ENCODE assay signal across 23 mouse cellular contexts in the genomic region with DNA sequence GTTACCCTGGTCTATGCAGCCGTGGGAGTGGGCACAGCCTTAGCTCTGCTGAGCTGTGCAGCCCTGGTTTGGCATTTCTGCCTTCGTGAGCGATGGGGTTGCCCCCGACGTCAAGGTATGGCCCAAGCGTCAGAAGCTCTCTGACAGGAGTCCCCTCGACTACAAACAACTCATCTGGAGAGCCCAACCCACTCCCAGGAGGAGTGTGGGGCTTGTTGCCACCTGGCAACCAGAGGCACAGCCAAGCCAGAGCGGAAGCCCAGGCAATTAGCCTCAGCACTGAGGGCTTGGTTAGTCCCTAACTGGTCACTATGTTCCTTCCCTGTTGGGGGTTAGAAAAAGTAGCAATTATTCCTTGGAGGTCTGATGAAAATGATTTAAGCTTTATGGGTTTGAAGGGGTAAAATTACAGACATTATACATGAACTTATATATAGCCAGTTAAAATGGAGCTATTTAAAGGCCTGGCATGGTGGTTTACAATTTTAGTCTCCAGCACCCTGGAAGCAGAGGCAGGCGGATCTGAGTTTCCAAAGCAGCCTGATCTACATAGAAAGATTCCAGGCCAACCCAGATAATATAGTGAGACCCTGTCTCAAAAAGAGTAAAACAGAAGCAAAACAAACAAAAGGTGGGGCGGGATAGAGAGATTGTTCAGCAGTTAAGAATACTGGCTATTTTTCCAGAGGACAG. TPM values are rescaled to one million over a fixed set of nuclear protein-coding genes. Genes with fewer than 3 reads are reported as not detected.
A peak's percentile ranks its signal among the peaks of the same experiment; 100 is the strongest.
DNase-seq lines count a peak whose midpoint lies in the region; ATAC-seq and TF ChIP-seq lines count a peak whose summit lies in the region.
"Had no signal": no experiment of that assay in that cellular context is flagged by ENCODE, and none has a peak within 500 bp of the region (broad histone marks: within the 10 kb centered on the region; RNA-seq: fewer than 3 reads in every experiment).

No protein-coding gene starts in this region.

- peaks cover 4% of the 10 kb centered on the region for H3K4me1 ChIP-seq in embryonic facial prominence, embryonic 11.5 days (ENCODE audit: control insufficient read depth, insufficient read depth, low read length)
- peaks cover 27% of the 10 kb centered on the region for H3K4me1 ChIP-seq in embryonic facial prominence, embryonic 10.5 days
- peaks cover 4% of the 10 kb centered on the region; the same call in 1 of the 2 replicates for H3K4me1 ChIP-seq in brown adipose tissue, adult 24 weeks (ENCODE audit: control insufficient read depth, insufficient read depth, insufficient read length, low read length)
- no peaks in the 10 kb centered on the region for H3K4me1 ChIP-seq in thymus, adult 2 months (replicated peaks; ENCODE audit: control insufficient read depth, insufficient read depth, low read length)
- H3K4me1 ChIP-seq: forebrain, embryonic 15.5 days; hindbrain, embryonic 15.5 days; neural tube, embryonic 13.5 days had no signal

- H3K36me3 ChIP-seq in embryonic facial prominence, embryonic 11.5 days (replicated peaks; ENCODE audit: control insufficient read depth, insufficient read depth, low read depth, low read length): no peaks in the 10 kb centered on the region
- H3K36me3 ChIP-seq in embryonic facial prominence, embryonic 10.5 days (replicated peaks): peaks cover 16% of the 10 kb centered on the region
- peaks cover 1% of the 10 kb centered on the region; the same call in 1 of the 2 replicates for H3K36me3 ChIP-seq in thymus, adult 2 months (ENCODE audit: control insufficient read depth, insufficient read depth, low read length)

- no peak for TF ChIP-seq POLR2A in thymus, adult 2 months (IDR thresholded peaks at IDR 0.05; ENCODE audit: control insufficient read depth, extremely low read depth, insufficient read depth, low read length, poor library complexity)

- ATAC-seq in embryonic facial prominence, embryonic 11.5 days (replicated peaks; ENCODE audit: insufficient number of reproducible peaks, low FRiP score, low TSS enrichment, low read depth): no peak
- ATAC-seq: activated CD4-positive, CD25-positive, alpha-beta regulatory T cell, adult 4 months; forebrain, embryonic 15.5 days; intestine, embryonic 16.5 days; Patski had no signal

- no peaks in the 10 kb centered on the region for H3K27me3 ChIP-seq in embryonic facial prominence, embryonic 11.5 days (ENCODE audit: control insufficient read depth, insufficient read depth, low read length)
- H3K27me3 ChIP-seq in embryonic facial prominence, embryonic 10.5 days (replicated peaks; ENCODE audit: low read depth, poor library complexity, severe bottlenecking): no peaks in the 10 kb centered on the region
- no peaks in the 10 kb centered on the region for H3K27me3 ChIP-seq in thymus, adult 2 months (ENCODE audit: control insufficient read depth, insufficient read depth, low read length)
- H3K27me3 ChIP-seq: forebrain, embryonic 15.5 days; hindbrain, embryonic 15.5 days; kidney, embryonic 15.5 days; limb, embryonic 13.5 days; neural tube, embryonic 13.5 days; Patski had no signal

- H3K9me3 ChIP-seq in embryonic facial prominence, embryonic 11.5 days (replicated peaks; ENCODE audit: control insufficient read depth, low read length): no peaks in the 10 kb centered on the region
- H3K9me3 ChIP-seq in embryonic facial prominence, embryonic 10.5 days: no peaks in the 10 kb centered on the region
- H3K9me3 ChIP-seq: forebrain, embryonic 15.5 days; hindbrain, embryonic 15.5 days; kidney, embryonic 15.5 days; limb, embryonic 13.5 days; liver, embryonic 15.5 days; neural tube, embryonic 13.5 days had no signal

- 60% methylated on average over 10 of the region's 10 CpGs for WGBS in embryonic facial prominence, embryonic 11.5 days
- WGBS in embryonic facial prominence, embryonic 10.5 days: 61% methylated on average over 10 of the region's 10 CpGs
- 84% methylated on average over 10 of the region's 10 CpGs for WGBS in thymus, adult 2 months

- H3K27ac ChIP-seq in embryonic facial prominence, embryonic 11.5 days (replicated peaks; ENCODE audit: low read depth, low read length): no peak overlapping the region
- H3K27ac ChIP-seq in embryonic facial prominence, embryonic 10.5 days (replicated peaks): no peak overlapping the region; the same call in 1 of the 2 replicates
- peak overlapping the region; percentile 75 for H3K27ac ChIP-seq in left cerebral cortex, adult 2 months
- H3K27ac ChIP-seq in brown adipose tissue, adult 24 weeks (replicated peaks; ENCODE audit: low read depth, low read length): peak overlapping the region; percentile 28; the same call in 1 of the 2 replicates
- H3K27ac ChIP-seq in thymus, adult 2 months (ENCODE audit: control insufficient read depth, insufficient read depth, low read length): no peak overlapping the region
- H3K27ac ChIP-seq: forebrain, embryonic 15.5 days; hindbrain, embryonic 15.5 days; kidney, embryonic 15.5 days; limb, embryonic 13.5 days; liver, embryonic 15.5 days; macrophage; neural tube, embryonic 13.5 days had no signal

- peak overlapping the region; percentile 9; the same call in 1 of the 2 replicates for H3K9ac ChIP-seq in embryonic facial prominence, embryonic 11.5 days (replicated peaks; ENCODE audit: low read length)
- H3K9ac ChIP-seq: forebrain, embryonic 15.5 days; hindbrain, embryonic 15.5 days; kidney, embryonic 15.5 days; limb, embryonic 13.5 days; liver, embryonic 15.5 days; neural tube, embryonic 13.5 days had no signal

- H3K4me2 ChIP-seq in embryonic facial prominence, embryonic 11.5 days (ENCODE audit: low read depth, low read length): no peak overlapping the region
- H3K4me2 ChIP-seq: forebrain, embryonic 15.5 days; hindbrain, embryonic 15.5 days; kidney, embryonic 15.5 days; limb, embryonic 13.5 days; liver, embryonic 15.5 days; midbrain, embryonic 11.5 days; neural tube, embryonic 13.5 days had no signal

- intact Hi-C loops in left cerebral cortex, adult 2 months (cut with DNase I): no loop called here
- intact Hi-C loops in gastrocnemius, postnatal 36 days (cut with DNase I): no loop called here

- H3K4me3 ChIP-seq in embryonic facial prominence, embryonic 11.5 days (ENCODE audit: low read depth, low read length): no peak overlapping the region
- H3K4me3 ChIP-seq in embryonic facial prominence, embryonic 10.5 days: no peak overlapping the region
- H3K4me3 ChIP-seq in left cerebral cortex, adult 2 months: no peak overlapping the region
- peak overlapping the region; percentile 12; the same call in 1 of the 2 replicates for H3K4me3 ChIP-seq in brown adipose tissue, adult 24 weeks (ENCODE audit: insufficient read depth, low read depth, low read length)
- no peak overlapping the region for H3K4me3 ChIP-seq in thymus, adult 2 months (ENCODE audit: control insufficient read depth, insufficient read depth, low read length)
- H3K4me3 ChIP-seq: forebrain, embryonic 15.5 days; hindbrain, embryonic 15.5 days; kidney, embryonic 15.5 days; limb, embryonic 13.5 days; liver, embryonic 15.5 days; neural tube, embryonic 13.5 days had no signal

- no peak for TF ChIP-seq CTCF in left cerebral cortex, adult 2 months (IDR thresholded peaks at IDR 0.05)
- no peak for TF ChIP-seq CTCF in thymus, adult 2 months (IDR thresholded peaks at IDR 0.05; ENCODE audit: borderline replicate concordance, control insufficient read depth, extremely low read depth, insufficient read depth, low read length, poor library complexity)

- no peak for DNase-seq in embryonic facial prominence, embryonic 11.5 days (ENCODE audit: low spot score)
- no peak for DNase-seq in embryonic facial prominence, embryonic 10.5 days (ENCODE audit: low spot score)
- DNase-seq in left cerebral cortex, adult 2 months (ENCODE audit: extremely low spot score in 1 of 2, low spot score in 2 of 2): no peak
- DNase-seq in left cerebral cortex, adult 8-10 months (ENCODE audit: low spot score in 2 of 2): no peak
- DNase-seq in gastrocnemius, postnatal 36 days: peak; percentile 61 to 69
- no peak for DNase-seq in thymus, adult 2 months
- DNase-seq in kidney, postnatal 4 days: no peak
- DNase-seq: cerebellum, postnatal 10 days; heart, postnatal 10 days; right cerebral cortex, postnatal 4 days had no signal

RNA-seq across cellular contexts. Expression of a gene that starts 1.8 kb away (rescaled TPM):
- polyA plus RNA-seq in embryonic facial prominence, embryonic 11.5 days (2014; fragmentation: Nextera tagmentation; extraction: Ambion mirVana): 0.10 and 0.49 TPM in 2 replicates
- 0.55 and 0.57 TPM in 2 replicates for polyA plus RNA-seq in embryonic facial prominence, embryonic 10.5 days (2016; fragmentation: Nextera tagmentation; extraction: Ambion mirVana)
- 1 to 10 TPM in 1 of 2 experiments, under 1 TPM in 1; 0.87 to 1.1 TPM for total RNA-seq in left cerebral cortex, adult 2 months (2021)
- 1 to 10 TPM in 2 of 4 experiments, under 1 TPM in 2; 0.68 to 1.5 (median 0.96) TPM for total RNA-seq in left cerebral cortex, adult 8-10 months (2022)
- 3.3 and 10.5 TPM in 2 replicates for polyA plus RNA-seq in brown adipose tissue, adult 24 weeks (2012; ENCODE audit: insufficient read depth, insufficient read length, missing spikeins)
- 1 to 10 TPM; 5.8 to 8.8 TPM for total RNA-seq in gastrocnemius, postnatal 36 days (2021)
- polyA plus RNA-seq in thymus, adult 2 months (2012; rRNA removed): 1.2 and 1.3 TPM in 2 replicates
- polyA plus RNA-seq: activated CD4-positive, CD25-positive, alpha-beta regulatory T cell, adult 4 months had no signal

RNA-seq across cellular contexts. Expression of a gene that starts 13.4 kb away (rescaled TPM):
- polyA plus RNA-seq in embryonic facial prominence, embryonic 11.5 days (2014; fragmentation: Nextera tagmentation; extraction: Ambion mirVana): 39.8 and 44.8 TPM in 2 replicates
- 29.3 and 32.0 TPM in 2 replicates for polyA plus RNA-seq in embryonic facial prominence, embryonic 10.5 days (2016; fragmentation: Nextera tagmentation; extraction: Ambion mirVana)
- 100 to 1,000 TPM; 184 to 198 TPM for total RNA-seq in left cerebral cortex, adult 2 months (2021)
- 100 to 1,000 TPM; 153 to 200 (median 171) TPM for total RNA-seq in left cerebral cortex, adult 8-10 months (2022)
- not detected in 2 replicates for polyA plus RNA-seq in brown adipose tissue, adult 24 weeks (2012; ENCODE audit: insufficient read depth, insufficient read length, missing spikeins)
- not detected for total RNA-seq in gastrocnemius, postnatal 36 days (2021)
- polyA plus RNA-seq in thymus, adult 2 months (2012; rRNA removed): 0.15 TPM in 1 of 2 replicates, not detected in the other
- total RNA-seq: heart, postnatal 10 days had no signal
- polyA plus RNA-seq: macrophage had no signal

RNA-seq across cellular contexts. Expression of a gene that starts 15.1 kb away (rescaled TPM):
- polyA plus RNA-seq in embryonic facial prominence, embryonic 11.5 days (2014; fragmentation: Nextera tagmentation; extraction: Ambion mirVana): 29.9 and 39.1 TPM in 2 replicates
- polyA plus RNA-seq in embryonic facial prominence, embryonic 10.5 days (2016; fragmentation: Nextera tagmentation; extraction: Ambion mirVana): 41.4 and 44.6 TPM in 2 replicates
- total RNA-seq in left cerebral cortex, adult 2 months (2021): 100 to 1,000 TPM; 109 TPM
- 100 to 1,000 TPM; 100 to 111 (median 105) TPM for total RNA-seq in left cerebral cortex, adult 8-10 months (2022)
- polyA plus RNA-seq in brown adipose tissue, adult 24 weeks (2012; ENCODE audit: insufficient read depth, insufficient read length, missing spikeins): 212 and 233 TPM in 2 replicates
- 10 to 100 TPM; 15.9 to 17.8 TPM for total RNA-seq in gastrocnemius, postnatal 36 days (2021)
- 136 and 153 TPM in 2 replicates for polyA plus RNA-seq in thymus, adult 2 months (2012; rRNA removed)

RNA-seq across cellular contexts. Expression of a gene that starts 18.9 kb away (rescaled TPM):
- polyA plus RNA-seq in embryonic facial prominence, embryonic 11.5 days (2014; fragmentation: Nextera tagmentation; extraction: Ambion mirVana): 184 and 189 TPM in 2 replicates
- polyA plus RNA-seq in embryonic facial prominence, embryonic 10.5 days (2016; fragmentation: Nextera tagmentation; extraction: Ambion mirVana): 218 and 220 TPM in 2 replicates
- 10 to 100 TPM; 86.1 to 94.7 TPM for total RNA-seq in left cerebral cortex, adult 2 months (2021)
- 100 to 1,000 TPM; 110 to 127 (median 113) TPM for total RNA-seq in left cerebral cortex, adult 8-10 months (2022)
- 188 and 228 TPM in 2 replicates for polyA plus RNA-seq in brown adipose tissue, adult 24 weeks (2012; ENCODE audit: insufficient read depth, insufficient read length, missing spikeins)
- total RNA-seq in gastrocnemius, postnatal 36 days (2021): 100 to 1,000 TPM; 197 to 321 TPM
- 108 and 119 TPM in 2 replicates for polyA plus RNA-seq in thymus, adult 2 months (2012; rRNA removed)

RNA-seq across cellular contexts. Expression of a gene that starts 22.8 kb away (rescaled TPM):
- not detected in 2 replicates for polyA plus RNA-seq in embryonic facial prominence, embryonic 11.5 days (2014; fragmentation: Nextera tagmentation; extraction: Ambion mirVana)
- polyA plus RNA-seq in embryonic facial prominence, embryonic 10.5 days (2016; fragmentation: Nextera tagmentation; extraction: Ambion mirVana): not detected in 2 replicates
- total RNA-seq in left cerebral cortex, adult 2 months (2021): not detected
- not detected for total RNA-seq in left cerebral cortex, adult 8-10 months (2022)
- 17.2 and 39.8 TPM in 2 replicates for polyA plus RNA-seq in brown adipose tissue, adult 24 weeks (2012; ENCODE audit: insufficient read depth, insufficient read length, missing spikeins)
- 1 to 10 TPM in 1 of 2 experiments, not detected in 1; 1.4 TPM for total RNA-seq in gastrocnemius, postnatal 36 days (2021)
- 1.5 and 1.6 TPM in 2 replicates for polyA plus RNA-seq in thymus, adult 2 months (2012; rRNA removed)
- total RNA-seq: heart, postnatal 10 days; layer of hippocampus, adult 8-10 months had no signal
- polyA plus RNA-seq: activated CD4-positive, CD25-positive, alpha-beta regulatory T cell, adult 4 months; forebrain, embryonic 15.5 days; hindbrain, embryonic 15.5 days; intestine, embryonic 16.5 days; kidney, embryonic 15.5 days; limb, embryonic 13.5 days; liver, embryonic 15.5 days; midbrain, embryonic 11.5 days; neural tube, embryonic 13.5 days had no signal

Comparison
In these comparisons a context has a peak if more than half of its experiments do, and no peak if none do; other contexts are left out.
1. DNase-seq: peak in gastrocnemius, postnatal 36 days (2 of 2); none in embryonic facial prominence, embryonic 11.5 days (single experiment), embryonic facial prominence, embryonic 10.5 days (single experiment), left cerebral cortex, adult 2 months (0 of 2), left cerebral cortex, adult 8-10 months (0 of 2), thymus, adult 2 months (single experiment) and kidney, postnatal 4 days (0 of 2).
2. H3K27ac ChIP-seq: peak in left cerebral cortex, adult 2 months (single experiment) and brown adipose tissue, adult 24 weeks (single experiment); none in embryonic facial prominence, embryonic 11.5 days (single experiment), embryonic facial prominence, embryonic 10.5 days (single experiment) and thymus, adult 2 months (single experiment).
3. RNA of a gene that starts 13.4 kb away (polyA plus RNA-seq): 39.8 to 44.8 TPM in embryonic facial prominence, embryonic 11.5 days and 29.3 to 32.0 TPM in embryonic facial prominence, embryonic 10.5 days; not detected in brown adipose tissue, adult 24 weeks and 0.15 TPM in thymus, adult 2 months; every median in the first group is over 10 times any median in the second.